ENCODE assay signal across 8 mouse cellular contexts in genomic region chr9:114380881-114381733, GRCm38 (mm10). TPM values are rescaled to one million over a fixed set of nuclear protein-coding genes. Genes with fewer than 3 reads are reported as not detected.
A peak's percentile ranks its signal among the peaks of the same experiment; 100 is the strongest.
DNase-seq lines count a peak whose midpoint lies in the region; ATAC-seq and TF ChIP-seq lines count a peak whose summit lies in the region.

No protein-coding gene starts in this region.

- peak; percentile 66; the same call in 1 of the 2 replicates for TF ChIP-seq CTCF in brain, embryonic 14.5 days (IDR thresholded peaks at IDR 0.05; ENCODE audit: borderline replicate concordance, extremely low read depth, insufficient read depth, insufficient read length)

- no peak overlapping the region for H3K4me2 ChIP-seq in limb, embryonic 13.5 days (replicated peaks)

- H3K27ac ChIP-seq in heart, embryonic 10.5 days = no peak overlapping the region
- no peak overlapping the region for H3K27ac ChIP-seq in limb, embryonic 13.5 days

- DNase-seq in cerebellum, adult 11 months = peak; percentile 20
- DNase-seq in cerebellum, adult 9-11 months = no peak
- DNase-seq in A20 (ENCODE audit: low read depth, low spot score) = peak; percentile 64
- peak; percentile 82 for DNase-seq in brain, embryonic 14.5 days (ENCODE audit: low read depth)
- DNase-seq in heart, embryonic 10.5 days (ENCODE audit: low spot score) = peak; percentile 75
- DNase-seq in naive thymus-derived CD4-positive, alpha-beta T cell, adult 2 months (ENCODE audit: low read depth) = peak; percentile 71
- no peak for DNase-seq in urinary bladder, postnatal 25 days (ENCODE audit: low spot score)

- H3K27me3 ChIP-seq in heart, embryonic 10.5 days (ENCODE audit: insufficient read depth, poor library complexity, severe bottlenecking) = no peaks in the 10 kb centered on the region
- no peaks in the 10 kb centered on the region for H3K27me3 ChIP-seq in limb, embryonic 13.5 days

- 0 out of 2 replicates have a peak, but pooled peaks have one; percentile 37 for ATAC-seq in limb, embryonic 13.5 days (ENCODE audit: low FRiP score, low read depth)

- 68% methylated on average over 17 of the region's 17 CpGs for WGBS in heart, embryonic 10.5 days
- WGBS in limb, embryonic 13.5 days = 70% methylated on average over 17 of the region's 17 CpGs

- H3K9ac ChIP-seq in limb, embryonic 13.5 days = no peak overlapping the region

- H3K9me3 ChIP-seq in heart, embryonic 10.5 days = no peaks in the 10 kb centered on the region
- no peaks in the 10 kb centered on the region for H3K9me3 ChIP-seq in limb, embryonic 13.5 days

- H3K4me1 ChIP-seq in heart, embryonic 10.5 days = 0 out of 2 replicates have a peak, but pooled peaks cover 7% of the 10 kb centered on the region
- no peaks in the 10 kb centered on the region for H3K4me1 ChIP-seq in limb, embryonic 13.5 days

- H3K36me3 ChIP-seq in heart, embryonic 10.5 days = peaks cover 81% of the 10 kb centered on the region
- H3K36me3 ChIP-seq in limb, embryonic 13.5 days = peaks cover 74% of the 10 kb centered on the region

- H3K4me3 ChIP-seq in heart, embryonic 10.5 days = no peak overlapping the region
- no peak overlapping the region for H3K4me3 ChIP-seq in limb, embryonic 13.5 days

- no peak for TF ChIP-seq POLR2A in brain, embryonic 14.5 days (IDR thresholded peaks at IDR 0.05; ENCODE audit: borderline replicate concordance, extremely low read depth, insufficient read depth, insufficient read length, poor library complexity, severe bottlenecking)

RNA-seq across cellular contexts. Expression of gene Crtap, which starts 9.4 kb away (rescaled TPM):
- 26.2 and 32.6 TPM in 2 replicates for polyA plus RNA-seq in brain, embryonic 14.5 days (2012; rRNA removed)
- 92.4 and 124 TPM in 2 replicates for polyA plus RNA-seq in heart, embryonic 10.5 days (2016; fragmentation: Nextera tagmentation; extraction: Ambion mirVana)
- 161 TPM in 2 replicates for polyA plus RNA-seq in limb, embryonic 13.5 days (2015; fragmentation: Nextera tagmentation; extraction: Ambion mirVana)

RNA-seq across cellular contexts. Expression of gene Glb1, which starts 19.8 kb away (rescaled TPM):
- polyA plus RNA-seq in brain, embryonic 14.5 days (2012; rRNA removed) = 25.3 and 27.4 TPM in 2 replicates
- 33.5 and 45.1 TPM in 2 replicates for polyA plus RNA-seq in heart, embryonic 10.5 days (2016; fragmentation: Nextera tagmentation; extraction: Ambion mirVana)
- polyA plus RNA-seq in limb, embryonic 13.5 days (2015; fragmentation: Nextera tagmentation; extraction: Ambion mirVana) = 29.7 and 32.2 TPM in 2 replicates

RNA-seq across cellular contexts. Expression of gene Tmppe, which starts 19.8 kb away (rescaled TPM):
- polyA plus RNA-seq in brain, embryonic 14.5 days (2012; rRNA removed) = 3.2 and 4.9 TPM in 2 replicates
- polyA plus RNA-seq in heart, embryonic 10.5 days (2016; fragmentation: Nextera tagmentation; extraction: Ambion mirVana) = 11.5 and 14.6 TPM in 2 replicates
- 9.4 and 9.6 TPM in 2 replicates for polyA plus RNA-seq in limb, embryonic 13.5 days (2015; fragmentation: Nextera tagmentation; extraction: Ambion mirVana)

RNA-seq across cellular contexts. Expression of gene Bcl2a1c, which starts 51.2 kb away (rescaled TPM):
- polyA plus RNA-seq in brain, embryonic 14.5 days (2012; rRNA removed) = not detected in 2 replicates
- not detected in 2 replicates for polyA plus RNA-seq in heart, embryonic 10.5 days (2016; fragmentation: Nextera tagmentation; extraction: Ambion mirVana)
- not detected in 2 replicates for polyA plus RNA-seq in limb, embryonic 13.5 days (2015; fragmentation: Nextera tagmentation; extraction: Ambion mirVana)

Comparison
In these comparisons a context has a peak if more than half of its experiments do, and no peak if none do; other contexts are left out.
1. DNase-seq: peak in cerebellum, adult 11 months (single experiment), A20 (single experiment), brain, embryonic 14.5 days (single experiment), heart, embryonic 10.5 days (single experiment) and naive thymus-derived CD4-positive, alpha-beta T cell, adult 2 months (single experiment); none in cerebellum, adult 9-11 months (single experiment) and urinary bladder, postnatal 25 days (single experiment).